Mouse (Mus musculus) bone marrow macrophage, adult 2 months (primary cell): ENCODE measurements around the gene Utp4.

Experiments
- CTCF ChIP-seq: IDR thresholded peaks from 2 replicates; pipeline ENCODE4 v1.5.1; 2012; ENCODE audit warnings: low read depth, mild to moderate bottlenecking, low read length, moderate library complexity
- POLR2A ChIP-seq: IDR thresholded peaks from 2 replicates; pipeline ENCODE4 v1.6.1; 2012; ENCODE audit warnings: mild to moderate bottlenecking, low read depth, low read length, borderline replicate concordance

DNA sequence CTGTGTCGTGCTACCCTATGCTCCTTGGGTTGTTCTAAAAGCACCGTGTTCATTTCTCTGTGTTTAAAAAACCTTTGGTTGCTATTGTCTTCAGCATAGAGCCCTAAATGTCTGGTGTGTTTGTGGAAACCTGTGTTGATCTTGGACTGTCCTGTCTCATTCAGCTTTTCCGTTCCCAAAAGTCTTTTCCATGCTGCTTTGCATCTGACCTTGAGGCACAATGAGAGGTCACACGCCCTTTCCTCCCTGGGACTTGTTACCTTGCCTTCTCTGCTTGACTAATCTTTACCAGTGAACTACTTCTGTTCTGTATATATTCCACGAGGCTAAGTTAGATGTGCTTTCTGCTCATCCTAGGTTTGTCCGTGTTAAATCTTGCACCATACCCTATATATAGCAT lies 14.0 kb downstream of the Utp4 start:
- TF ChIP-seq CTCF (no peak), POLR2A (no peak)
